Mouse (Mus musculus) midbrain, embryonic 12.5 days (tissue): ENCODE results near the gene Gm10282. TPM values are rescaled to one million over a fixed set of nuclear protein-coding genes. Genes with fewer than 3 reads are reported as not detected.

Source experiments
- polyA plus RNA-seq: library from polyadenylated mRNA; unstranded; fragments of >200 nt; fragmentation: Nextera tagmentation; extraction: Ambion mirVana; gene quantifications from 2 replicates; pipeline ENCODE4 v1.2.1, GENCODE M21; 2016

Gm10282 gene
- polyA plus RNA-seq, 1 experiment from 2014 or later = 25.7 TPM

Other genes with a start within 250 kb of the Gm10282 start
- gene Olfr373, start 222.1 kb downstream of the Gm10282 start, polyA plus RNA-seq = not detected in 2 replicates
- gene Olfr374, start 198.2 kb downstream of the Gm10282 start, polyA plus RNA-seq = not detected in 2 replicates
- 415 and 450 TPM in 2 replicates for gene Tpm4, start 170.3 kb downstream of the Gm10282 start, polyA plus RNA-seq
- 113 and 122 TPM in 2 replicates for gene Rab8a, start 144.1 kb downstream of the Gm10282 start, polyA plus RNA-seq
- not detected in 2 replicates for gene Hsh2d, start 115.6 kb downstream of the Gm10282 start, polyA plus RNA-seq
- 0.13 TPM in 1 of 2 replicates, not detected in the other for gene Cib3, start 92.4 kb downstream of the Gm10282 start, polyA plus RNA-seq
- not detected in 2 replicates for gene Gm11034, start 91.6 kb downstream of the Gm10282 start, polyA plus RNA-seq
- 87.2 and 89.6 TPM in 2 replicates for gene Fam32a, start 85.5 kb downstream of the Gm10282 start, polyA plus RNA-seq
- 210 and 211 TPM in 2 replicates for gene Ap1m1, start 65.2 kb downstream of the Gm10282 start, polyA plus RNA-seq
- gene Klf2, start 13.8 kb upstream of the Gm10282 start, polyA plus RNA-seq = 8.8 and 9.2 TPM in 2 replicates
- 72.9 and 73.2 TPM in 2 replicates for gene Eps15l1, start 116.2 kb upstream of the Gm10282 start, polyA plus RNA-seq
- gene Calr3, start 138.6 kb upstream of the Gm10282 start, polyA plus RNA-seq = 1.4 and 1.7 TPM in 2 replicates
- gene 1700030K09Rik, start 138.6 kb upstream of the Gm10282 start, polyA plus RNA-seq = 16.4 and 18.2 TPM in 2 replicates
- 76.6 and 82.8 TPM in 2 replicates for gene Cherp, start 170.0 kb upstream of the Gm10282 start, polyA plus RNA-seq
- 23.0 and 24.3 TPM in 2 replicates for gene Slc35e1, start 187.4 kb upstream of the Gm10282 start, polyA plus RNA-seq
- 19.1 and 19.6 TPM in 2 replicates for gene Med26, start 243.0 kb upstream of the Gm10282 start, polyA plus RNA-seq